17 mouse cellular contexts compared by ENCODE assay signal in the genomic region with DNA sequence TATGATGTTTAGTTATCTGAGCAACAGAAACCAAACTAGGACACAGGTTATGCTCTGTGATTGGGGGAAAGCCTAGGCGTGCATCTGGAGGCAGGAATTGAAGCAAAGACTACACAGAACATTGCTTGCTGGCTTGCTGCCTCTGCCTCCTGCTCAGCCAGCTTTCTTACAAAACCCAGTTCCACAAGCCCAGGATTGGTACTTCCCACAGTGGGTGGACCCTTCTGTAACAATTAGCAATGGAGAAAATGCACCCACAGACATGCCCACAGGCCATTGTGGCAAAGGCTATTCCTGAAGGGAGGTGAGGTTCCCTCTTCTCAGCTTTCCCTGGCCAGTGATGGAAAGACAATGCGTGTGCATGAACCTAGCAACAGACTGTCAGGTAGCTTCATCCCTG. TPM values are rescaled to one million over a fixed set of nuclear protein-coding genes. Genes with fewer than 3 reads are reported as not detected.
DNase-seq lines count a peak whose midpoint lies in the region; ATAC-seq lines count a peak whose summit lies in the region.
"Had no signal": no experiment of that assay in that cellular context is flagged by ENCODE, and none has a peak within 500 bp of the region (broad histone marks: within the 10 kb centered on the region; RNA-seq: fewer than 3 reads in every experiment).

No protein-coding gene starts in this region.

- ATAC-seq in granulocyte monocyte progenitor cell, adult 5-6 weeks (replicated peaks; ENCODE audit: poor library complexity, severe bottlenecking): no peak
- ATAC-seq: CD4-positive, CD25-positive, alpha-beta regulatory T cell, adult 4 months; forebrain, embryonic 16.5 days; midbrain, embryonic 15.5 days had no signal

- no peak overlapping the region for H3K27ac ChIP-seq in midbrain, embryonic 10.5 days (replicated peaks)
- H3K27ac ChIP-seq: embryonic facial prominence, embryonic 10.5 days; heart, embryonic 13.5 days; midbrain, embryonic 15.5 days; stomach, postnatal 0 days had no signal

- 83% methylated on average over 2 of the region's 2 CpGs for WGBS in midbrain, embryonic 10.5 days

- no peak overlapping the region for H3K4me3 ChIP-seq in midbrain, embryonic 10.5 days
- H3K4me3 ChIP-seq: embryonic facial prominence, embryonic 10.5 days; heart, embryonic 13.5 days; midbrain, embryonic 15.5 days had no signal

- H3K9me3 ChIP-seq in midbrain, embryonic 10.5 days (replicated peaks): no peaks in the 10 kb centered on the region
- H3K9me3 ChIP-seq: heart, embryonic 13.5 days; midbrain, embryonic 15.5 days had no signal

- no peaks in the 10 kb centered on the region for H3K36me3 ChIP-seq in midbrain, embryonic 10.5 days
- H3K36me3 ChIP-seq: embryonic facial prominence, embryonic 10.5 days; heart, embryonic 13.5 days; midbrain, embryonic 15.5 days had no signal

- DNase-seq in layer of hippocampus, adult 11-12 months (ENCODE audit: low spot score): peak; percentile 60
- no peak for DNase-seq in layer of hippocampus, adult 9-10 months (ENCODE audit: low spot score)
- peak; percentile 75 for DNase-seq in brain, adult 2 months (ENCODE audit: low read depth, low spot score)
- DNase-seq in layer of hippocampus, adult 9-11 months: peak; percentile 63
- DNase-seq in right cerebral cortex, postnatal 10 days (ENCODE audit: low spot score in 2 of 2): peak; percentile 75 to 77
- DNase-seq in midbrain, embryonic 10.5 days (ENCODE audit: low spot score): no peak
- no peak for DNase-seq in natural killer cell, adult 2 months (ENCODE audit: low spot score in 2 of 2)
- DNase-seq: gastrocnemius, postnatal 10 days; lung, adult 2 months; spleen, adult 18-20 months had no signal

- peaks cover 11% of the 10 kb centered on the region; the same call in 1 of the 2 replicates for H3K4me1 ChIP-seq in midbrain, embryonic 10.5 days

- peaks cover 24% of the 10 kb centered on the region for H3K27me3 ChIP-seq in midbrain, embryonic 10.5 days (ENCODE audit: low read depth, poor library complexity, severe bottlenecking)
- H3K27me3 ChIP-seq: heart, embryonic 13.5 days; midbrain, embryonic 15.5 days had no signal

RNA-seq across cellular contexts. Expression of a gene that starts 4.1 kb away (rescaled TPM):
- polyA plus RNA-seq in midbrain, embryonic 10.5 days (2016; fragmentation: Nextera tagmentation; extraction: Ambion mirVana): 3.4 and 6.7 TPM in 2 replicates
- 25.0 and 26.7 TPM in 2 replicates for total RNA-seq in granulocyte monocyte progenitor cell, adult 5-6 weeks (2014; fragmentation: Nextera tagmentation)
- total RNA-seq in granulocyte monocyte progenitor cell, adult 5-6 weeks (2017): 15.4 and 18.4 TPM in 2 replicates

Comparison
In these comparisons a context has a peak if more than half of its experiments do, and no peak if none do; other contexts are left out.
1. DNase-seq: peak in layer of hippocampus, adult 11-12 months (single experiment), brain, adult 2 months (single experiment), layer of hippocampus, adult 9-11 months (single experiment) and right cerebral cortex, postnatal 10 days (2 of 2); none in layer of hippocampus, adult 9-10 months (single experiment), midbrain, embryonic 10.5 days (single experiment) and natural killer cell, adult 2 months (0 of 2).